Mouse (Mus musculus) megakaryocyte, embryonic 14.5 days (primary cell): ENCODE results near the gene Ogfr.

Experiments used
- FLI1 ChIP-seq: IDR thresholded peaks from 2 replicates; pipeline ENCODE4 v1.6.1; 2012; ENCODE audit warnings: low read length, inconsistent platforms, mixed read lengths
- GATA1 ChIP-seq: IDR thresholded peaks from 3 replicates; pipeline ENCODE4 v1.6.1; 2012; ENCODE audit warnings: mixed read lengths, low read length, inconsistent platforms, borderline replicate concordance

GRCm38 (mm10) chr2:180643626-180644025, 54.6 kb downstream of the Ogfr start:
- no peak for TF ChIP-seq GATA1
- no peak for TF ChIP-seq FLI1
